In the genomic region with DNA sequence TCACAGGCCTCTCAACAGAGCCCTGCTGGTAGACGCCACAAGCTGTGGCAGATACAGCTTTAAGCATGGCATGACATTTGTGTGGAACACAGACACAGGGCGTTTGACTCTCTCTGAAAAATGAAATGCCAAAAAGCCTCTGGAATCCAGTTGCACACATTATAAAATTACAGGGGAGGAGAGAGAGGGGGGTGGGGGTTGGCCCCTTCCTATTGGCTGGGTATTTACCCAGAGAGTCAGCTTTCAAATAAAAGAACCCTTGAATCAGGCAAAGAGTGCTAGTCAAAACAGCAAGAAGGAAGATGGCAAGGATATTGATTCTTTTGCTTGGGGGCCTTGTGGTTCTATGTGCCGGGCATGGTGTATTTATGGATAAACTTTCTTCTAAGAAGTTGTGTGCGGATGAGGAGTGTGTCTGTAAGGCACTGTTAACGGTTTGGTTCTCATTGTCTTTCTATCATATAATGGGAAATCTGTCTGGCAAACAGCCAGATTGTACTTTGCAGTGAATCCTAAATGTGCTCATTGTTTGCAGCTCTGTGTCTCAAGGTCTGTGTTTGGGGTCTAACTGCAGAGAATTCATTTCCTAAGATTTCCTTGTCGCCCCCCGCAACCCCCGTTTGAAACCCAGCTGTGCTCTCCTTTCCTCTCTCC, we compare ENCODE assay signal across 27 mouse cellular contexts. TPM values are rescaled to one million over a fixed set of nuclear protein-coding genes. Genes with fewer than 3 reads are reported as not detected.
DNase-seq lines count a peak whose midpoint lies in the region; ATAC-seq lines count a peak whose summit lies in the region.
"Had no signal": no experiment of that assay in that cellular context is flagged by ENCODE, and none has a peak within 500 bp of the region (broad histone marks: within the 10 kb centered on the region; RNA-seq: fewer than 3 reads in every experiment).

Otor (plus strand) TSS at position 276 of the 654 bp plus-strand sequence.

- WGBS in forebrain, embryonic 16.5 days, result 41% methylated on average over 8 of the region's 8 CpGs
- 77% methylated on average over 8 of the region's 8 CpGs for WGBS in forebrain, embryonic 11.5 days
- WGBS in liver, embryonic 11.5 days, result 72% methylated on average over 8 of the region's 8 CpGs

- no peak within 1 kb of the TSS for H3K4me3 ChIP-seq in forebrain, embryonic 16.5 days (replicated peaks; ENCODE audit: low read length)
- no peak within 1 kb of the TSS for H3K4me3 ChIP-seq in forebrain, embryonic 11.5 days (ENCODE audit: low read depth, low read length)
- no peak within 1 kb of the TSS for H3K4me3 ChIP-seq in liver, embryonic 11.5 days (ENCODE audit: low read depth, low read length)
- H3K4me3 ChIP-seq: midbrain, embryonic 12.5 days; myocyte had no signal

- no peak within 1 kb of the TSS for H3K9ac ChIP-seq in forebrain, embryonic 16.5 days (replicated peaks; ENCODE audit: low read depth, low read length)
- no peak within 1 kb of the TSS for H3K9ac ChIP-seq in forebrain, embryonic 11.5 days (ENCODE audit: low read length)
- no peak within 1 kb of the TSS for H3K9ac ChIP-seq in liver, embryonic 11.5 days (ENCODE audit: low read depth, low read length)
- H3K9ac ChIP-seq: midbrain, embryonic 12.5 days had no signal

- peak; percentile 65 for ATAC-seq in forebrain, embryonic 16.5 days
- no peak for ATAC-seq in forebrain, embryonic 11.5 days (replicated peaks; ENCODE audit: low FRiP score)
- ATAC-seq in liver, embryonic 11.5 days (replicated peaks; ENCODE audit: low FRiP score), result no peak
- ATAC-seq: hindbrain, postnatal 0 days had no signal

- H3K4me1 ChIP-seq in forebrain, embryonic 16.5 days (replicated peaks; ENCODE audit: control insufficient read depth, insufficient read depth, low read length), result peaks cover 8% of the 10 kb centered on the region; the same call in 1 of the 2 replicates
- no peaks in the 10 kb centered on the region for H3K4me1 ChIP-seq in forebrain, embryonic 11.5 days (replicated peaks; ENCODE audit: control insufficient read depth, insufficient read depth, low read length)
- no peaks in the 10 kb centered on the region for H3K4me1 ChIP-seq in liver, embryonic 11.5 days (replicated peaks; ENCODE audit: control insufficient read depth, insufficient read depth, low read length)

- DNase-seq in forebrain, embryonic 11.5 days (ENCODE audit: low spot score), result no peak
- DNase-seq in retina, postnatal 1 day, result peak; percentile 17
- no peak for DNase-seq in retina, embryonic 14.5 days (ENCODE audit: low spot score)
- DNase-seq in forelimb bud, embryonic 11.5 days (ENCODE audit: low read depth, low spot score), result peak; percentile 23
- no peak for DNase-seq in gastrocnemius, postnatal 14 days
- no peak for DNase-seq in liver, embryonic 11.5 days (ENCODE audit: low spot score)
- DNase-seq: adrenal gland, adult 2 months; cerebellum, adult 8-10 months; gastrocnemius, postnatal 10 days; heart, adult 18-20 months; heart, postnatal 4 days; kidney, adult 18-20 months; lung, adult 18-20 months; right cerebral cortex, postnatal 25 days; thymus, postnatal 36 days had no signal

- H3K4me2 ChIP-seq in forebrain, embryonic 16.5 days (ENCODE audit: low read length), result no peak within 1 kb of the TSS
- no peak within 1 kb of the TSS for H3K4me2 ChIP-seq in forebrain, embryonic 11.5 days (ENCODE audit: low read depth, low read length, severe bottlenecking)
- no peak within 1 kb of the TSS for H3K4me2 ChIP-seq in liver, embryonic 11.5 days
- H3K4me2 ChIP-seq: midbrain, embryonic 12.5 days had no signal

- no peaks in the 10 kb centered on the region for H3K9me3 ChIP-seq in forebrain, embryonic 16.5 days (ENCODE audit: control insufficient read depth, low read length)
- no peaks in the 10 kb centered on the region for H3K9me3 ChIP-seq in forebrain, embryonic 11.5 days (ENCODE audit: control insufficient read depth, low read length)
- H3K9me3 ChIP-seq in liver, embryonic 11.5 days (ENCODE audit: control insufficient read depth, low read length), result no peaks in the 10 kb centered on the region
- H3K9me3 ChIP-seq: midbrain, embryonic 12.5 days had no signal

- H3K36me3 ChIP-seq in forebrain, embryonic 16.5 days (ENCODE audit: control insufficient read depth, insufficient read depth), result no peaks in the 10 kb centered on the region
- H3K36me3 ChIP-seq in forebrain, embryonic 11.5 days (ENCODE audit: control insufficient read depth, insufficient read depth, low read length), result no peaks in the 10 kb centered on the region
- H3K36me3 ChIP-seq in liver, embryonic 11.5 days (ENCODE audit: control insufficient read depth, insufficient read depth, low read length), result no peaks in the 10 kb centered on the region
- H3K36me3 ChIP-seq: midbrain, embryonic 12.5 days had no signal

- H3K27ac ChIP-seq in forebrain, embryonic 16.5 days (ENCODE audit: low read length), result no peak within 1 kb of the TSS; the same call in 1 of the 2 replicates
- no peak within 1 kb of the TSS for H3K27ac ChIP-seq in forebrain, embryonic 11.5 days (ENCODE audit: low read depth, low read length)
- no peak within 1 kb of the TSS for H3K27ac ChIP-seq in liver, embryonic 11.5 days (ENCODE audit: low read depth, low read length)
- H3K27ac ChIP-seq: hindbrain, postnatal 0 days; kidney, postnatal 0 days; macrophage; midbrain, embryonic 12.5 days had no signal

- intact Hi-C loops in gastrocnemius, postnatal 14 days (cut with DNase I; ENCODE audit: low total_unique reads), result no loop called here

- H3K27me3 ChIP-seq in forebrain, embryonic 16.5 days (replicated peaks; ENCODE audit: control insufficient read depth, insufficient read depth, low read length), result no peaks in the 10 kb centered on the region
- H3K27me3 ChIP-seq in forebrain, embryonic 11.5 days (ENCODE audit: control insufficient read depth, insufficient read depth, low read length), result no peaks in the 10 kb centered on the region
- H3K27me3 ChIP-seq in liver, embryonic 11.5 days (replicated peaks; ENCODE audit: control insufficient read depth, insufficient read depth, low read length), result no peaks in the 10 kb centered on the region
- H3K27me3 ChIP-seq: midbrain, embryonic 12.5 days had no signal

RNA-seq across cellular contexts. Expression of gene Otor, which starts in this region (rescaled TPM):
- 0.53 and 0.97 TPM in 2 replicates for polyA plus RNA-seq in forebrain, embryonic 16.5 days (2015; fragmentation: Nextera tagmentation; extraction: Ambion mirVana)
- 1.5 and 1.7 TPM in 2 replicates for polyA plus RNA-seq in forebrain, embryonic 11.5 days (2014; fragmentation: Nextera tagmentation; extraction: Ambion mirVana)
- not detected for total RNA-seq in gastrocnemius, postnatal 14 days (2021)
- polyA plus RNA-seq in liver, embryonic 11.5 days (2014; fragmentation: Nextera tagmentation; extraction: Ambion mirVana), result 0.71 and 1.4 TPM in 2 replicates
- total RNA-seq: adrenal gland, adult 2 months; CH12.LX; gastrocnemius, postnatal 10 days; heart, adult 18-20 months; heart, postnatal 4 days; hindbrain, postnatal 0 days; layer of hippocampus, postnatal 25 days; left cerebral cortex, postnatal 14 days; liver, adult 2 months; MEL had no signal
- polyA plus RNA-seq: adrenal gland, adult 2 months; kidney, postnatal 0 days; liver, adult 2 months; macrophage; myocyte; spleen, adult 2 months had no signal

Comparison
In these comparisons a context has a peak if more than half of its experiments do, and no peak if none do; other contexts are left out.
1. DNase-seq: peak in retina, postnatal 1 day (single experiment) and forelimb bud, embryonic 11.5 days (single experiment); none in forebrain, embryonic 11.5 days (single experiment), retina, embryonic 14.5 days (single experiment), gastrocnemius, postnatal 14 days (single experiment) and liver, embryonic 11.5 days (single experiment).
2. Peak in ATAC-seq in forebrain, embryonic 16.5 days; RNA of the gene not detected or under 1 TPM.